Mouse (Mus musculus): ENCODE data around the gene Ms4a8a.

- TF ChIP-seq CTCF (IDR thresholded peaks at IDR 0.05; ENCODE audit: low read depth) (no peak), EP300 (IDR thresholded peaks at IDR 0.05; ENCODE audit: low read depth) (no peak)
Measured at GRCm38 (mm10) chr19:11098401-11098800, 17.5 kb upstream of the Ms4a8a start.

Measured in liver, embryonic 14.5 days (tissue).